Mouse (Mus musculus): ENCODE measurements around the gene Galnt9. TPM values are rescaled to one million over a fixed set of nuclear protein-coding genes. Genes with fewer than 3 reads are reported as not detected.

The Galnt9 gene
- polyA plus RNA-seq, 1 experiment from 2014 or later, result 23.9 TPM

DNA sequence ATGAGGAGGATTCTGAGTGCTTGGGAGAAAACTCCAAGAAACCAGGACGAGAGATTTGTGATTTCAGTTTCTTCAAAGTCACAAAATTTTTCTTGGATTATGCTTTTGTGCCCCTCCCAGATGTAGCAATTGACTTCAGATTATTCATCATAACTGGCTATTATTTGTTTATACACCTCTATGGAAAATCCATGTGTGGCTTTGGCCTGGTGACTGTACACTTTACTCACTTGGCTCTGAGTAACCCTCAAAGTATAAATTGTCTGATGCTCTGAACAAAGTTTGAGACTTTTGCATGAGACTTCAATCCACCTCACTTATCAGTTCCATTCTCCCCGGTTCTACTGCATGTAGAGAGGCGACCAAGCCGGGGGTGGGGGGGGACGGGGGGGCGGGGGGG lies 18.5 kb upstream of the Galnt9 start:
- no peaks in the 10 kb centered on the region for H3K27me3 ChIP-seq (ENCODE audit: control insufficient read depth, insufficient read depth, low read length)
- no peak overlapping the region for H3K27ac ChIP-seq
- no peak overlapping the region for H3K9ac ChIP-seq
- 80% methylated on average over 6 of the region's 6 CpGs for WGBS
- no peak overlapping the region for H3K4me3 ChIP-seq (replicated peaks; ENCODE audit: low read length)
- H3K9me3 ChIP-seq (ENCODE audit: control insufficient read depth, low read length), result no peaks in the 10 kb centered on the region
- DNase-seq (ENCODE audit: low spot score) (no peak), ATAC-seq (ENCODE audit: low FRiP score) (no peak)
- no peaks in the 10 kb centered on the region; the same call in 1 of the 2 replicates for H3K4me1 ChIP-seq (replicated peaks; ENCODE audit: control insufficient read depth, insufficient read depth, low read length)
- H3K36me3 ChIP-seq (replicated peaks; ENCODE audit: control insufficient read depth, insufficient read depth), result no peaks in the 10 kb centered on the region
- H3K4me2 ChIP-seq (replicated peaks), result no peak overlapping the region

DNA sequence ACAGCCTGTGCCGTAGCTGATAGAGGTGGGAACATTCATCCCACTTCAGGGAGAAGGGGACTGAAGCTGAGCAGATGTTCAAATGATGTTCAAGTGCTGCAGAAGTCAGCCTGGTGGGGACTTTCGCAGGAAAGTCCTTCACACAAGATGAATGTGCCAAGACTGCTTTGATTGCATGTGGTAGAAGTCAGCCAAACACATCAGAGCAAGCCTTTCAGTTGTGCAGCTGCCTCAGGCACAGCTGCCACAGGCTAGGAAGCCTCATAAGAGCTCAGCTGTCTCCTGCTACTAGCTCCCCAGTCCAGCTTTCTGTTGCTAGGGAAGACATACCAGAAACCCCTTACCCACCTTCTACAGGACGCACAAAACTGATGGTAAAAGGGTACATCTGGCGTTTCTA lies 17.6 kb upstream of the Galnt9 start:
- H3K27ac ChIP-seq, result no peak overlapping the region
- no peak overlapping the region for H3K4me3 ChIP-seq (replicated peaks; ENCODE audit: low read length)
- no peak overlapping the region for H3K4me2 ChIP-seq (replicated peaks)
- H3K4me1 ChIP-seq (replicated peaks; ENCODE audit: control insufficient read depth, insufficient read depth, low read length), result no peaks in the 10 kb centered on the region; the same call in 1 of the 2 replicates
- ATAC-seq (ENCODE audit: low FRiP score) (no peak), DNase-seq (ENCODE audit: low spot score) (no peak)
- H3K9ac ChIP-seq, result no peak overlapping the region
- no peaks in the 10 kb centered on the region for H3K27me3 ChIP-seq (ENCODE audit: control insufficient read depth, insufficient read depth, low read length)
- H3K36me3 ChIP-seq (replicated peaks; ENCODE audit: control insufficient read depth, insufficient read depth), result no peaks in the 10 kb centered on the region
- H3K9me3 ChIP-seq (ENCODE audit: control insufficient read depth, low read length), result no peaks in the 10 kb centered on the region
- WGBS, result 71% methylated on average over 4 of the region's 4 CpGs

- Histone ChIP-seq H3K9me3 (ENCODE audit: control insufficient read depth, low read length) (no peaks in the 10 kb centered on the region), H3K4me3 (replicated peaks; ENCODE audit: low read length) (no peak overlapping the region), H3K27ac (no peak overlapping the region), H3K36me3 (replicated peaks; ENCODE audit: control insufficient read depth, insufficient read depth) (no peaks in the 10 kb centered on the region), H3K4me2 (replicated peaks) (no peak overlapping the region), H3K4me1 (replicated peaks; ENCODE audit: control insufficient read depth, insufficient read depth, low read length) (no peaks in the 10 kb centered on the region; the same call in 1 of the 2 replicates), H3K9ac (no peak overlapping the region), H3K27me3 (ENCODE audit: control insufficient read depth, insufficient read depth, low read length) (no peaks in the 10 kb centered on the region)
- WGBS, result 72% methylated on average over 4 of the region's 4 CpGs
- DNase-seq (ENCODE audit: low spot score) (no peak), ATAC-seq (ENCODE audit: low FRiP score) (no peak)
Measured at GRCm38 (mm10) chr5:110531091-110531490, 13.1 kb upstream of the Galnt9 start.

DNA sequence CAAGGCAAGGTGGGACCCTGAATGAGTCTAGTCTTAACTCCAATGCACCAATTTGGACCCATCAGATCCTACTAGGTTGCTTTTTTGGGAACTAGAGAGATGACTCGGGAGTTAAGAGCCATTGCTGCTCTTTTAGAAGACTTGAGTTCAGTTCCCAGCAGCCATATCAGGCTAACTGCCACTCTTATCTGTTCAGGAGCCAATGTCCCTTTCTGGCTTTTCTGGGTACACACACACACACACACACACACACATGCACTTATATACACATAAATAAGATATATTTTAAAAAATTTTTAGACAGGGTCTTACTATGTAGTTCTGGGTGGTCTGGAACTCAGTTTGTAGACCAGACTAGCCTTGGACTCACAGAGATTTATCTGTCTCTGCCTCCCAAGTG lies 9.8 kb upstream of the Galnt9 start:
- Histone ChIP-seq H3K4me2 (replicated peaks) (no peak overlapping the region), H3K27me3 (ENCODE audit: control insufficient read depth, insufficient read depth, low read length) (no peaks in the 10 kb centered on the region), H3K36me3 (replicated peaks; ENCODE audit: control insufficient read depth, insufficient read depth) (no peaks in the 10 kb centered on the region), H3K9me3 (ENCODE audit: control insufficient read depth, low read length) (no peaks in the 10 kb centered on the region), H3K4me1 (replicated peaks; ENCODE audit: control insufficient read depth, insufficient read depth, low read length) (no peaks in the 10 kb centered on the region), H3K9ac (no peak overlapping the region), H3K27ac (no peak overlapping the region), H3K4me3 (replicated peaks; ENCODE audit: low read length) (no peak overlapping the region)
- DNase-seq (ENCODE audit: low spot score), result no peak
- no peak for ATAC-seq (ENCODE audit: low FRiP score)
- WGBS, result 86% methylated on average over 1 of the region's 1 CpGs

GRCm38 (mm10) chr5:110535964-110536363 lies 8.2 kb upstream of the Galnt9 start:
- Histone ChIP-seq H3K4me3 (replicated peaks; ENCODE audit: low read length) (no peak overlapping the region), H3K36me3 (replicated peaks; ENCODE audit: control insufficient read depth, insufficient read depth) (no peaks in the 10 kb centered on the region), H3K27me3 (ENCODE audit: control insufficient read depth, insufficient read depth, low read length) (no peaks in the 10 kb centered on the region), H3K9me3 (ENCODE audit: control insufficient read depth, low read length) (no peaks in the 10 kb centered on the region), H3K27ac (0 out of 2 replicates have a peak overlapping the region, but pooled peaks have one; percentile 14), H3K4me2 (replicated peaks) (no peak overlapping the region), H3K4me1 (replicated peaks; ENCODE audit: control insufficient read depth, insufficient read depth, low read length) (no peaks in the 10 kb centered on the region), H3K9ac (no peak overlapping the region)
- no peak for ATAC-seq (ENCODE audit: low FRiP score)
- DNase-seq (ENCODE audit: low spot score), result no peak
- 73% methylated on average over 8 of the region's 8 CpGs for WGBS

GRCm38 (mm10) chr5:110540947-110541346 lies 3.2 kb upstream of the Galnt9 start:
- Histone ChIP-seq H3K4me1 (replicated peaks; ENCODE audit: control insufficient read depth, insufficient read depth, low read length) (peaks cover 12% of the 10 kb centered on the region), H3K27me3 (ENCODE audit: control insufficient read depth, insufficient read depth, low read length) (peaks cover 20% of the 10 kb centered on the region), H3K27ac (no peak overlapping the region), H3K4me2 (replicated peaks) (no peak overlapping the region), H3K36me3 (replicated peaks; ENCODE audit: control insufficient read depth, insufficient read depth) (no peaks in the 10 kb centered on the region), H3K4me3 (replicated peaks; ENCODE audit: low read length) (no peak overlapping the region), H3K9ac (no peak overlapping the region), H3K9me3 (ENCODE audit: control insufficient read depth, low read length) (no peaks in the 10 kb centered on the region)
- DNase-seq (ENCODE audit: low spot score) (no peak), ATAC-seq (ENCODE audit: low FRiP score) (no peak)
- 70% methylated on average over 2 of the region's 2 CpGs for WGBS

DNA sequence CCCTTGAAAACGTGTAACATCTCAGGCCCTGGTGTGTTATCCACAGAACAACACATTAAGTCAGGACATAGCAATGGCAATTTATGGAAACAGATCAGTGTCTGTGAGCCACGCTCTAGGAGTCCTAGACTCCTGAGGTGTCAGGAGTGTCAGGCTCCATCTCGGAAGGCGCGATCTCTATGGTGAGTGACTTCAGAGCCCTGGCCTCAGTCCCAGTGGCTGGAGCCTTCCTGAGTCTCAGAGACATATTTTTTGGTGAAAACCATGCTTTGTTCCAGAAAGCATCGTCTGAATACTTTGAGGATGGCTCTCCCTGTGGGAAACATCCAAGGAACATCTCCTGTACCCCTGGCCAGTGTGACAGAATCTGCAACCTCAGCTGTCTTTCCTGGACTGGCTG lies 2.7 kb upstream of the Galnt9 start:
- peaks cover 20% of the 10 kb centered on the region for H3K27me3 ChIP-seq (ENCODE audit: control insufficient read depth, insufficient read depth, low read length)
- H3K27ac ChIP-seq, result no peak overlapping the region
- no peak overlapping the region for H3K4me2 ChIP-seq (replicated peaks)
- no peak overlapping the region for H3K4me3 ChIP-seq (replicated peaks; ENCODE audit: low read length)
- peaks cover 13% of the 10 kb centered on the region for H3K4me1 ChIP-seq (replicated peaks; ENCODE audit: control insufficient read depth, insufficient read depth, low read length)
- ATAC-seq (ENCODE audit: low FRiP score) (no peak), DNase-seq (ENCODE audit: low spot score) (no peak)
- 76% methylated on average over 6 of the region's 6 CpGs for WGBS
- H3K9me3 ChIP-seq (ENCODE audit: control insufficient read depth, low read length), result no peaks in the 10 kb centered on the region
- no peak overlapping the region for H3K9ac ChIP-seq
- no peaks in the 10 kb centered on the region for H3K36me3 ChIP-seq (replicated peaks; ENCODE audit: control insufficient read depth, insufficient read depth)

- Histone ChIP-seq H3K9ac (peak overlapping the region; percentile 74), H3K27ac (peak overlapping the region; percentile 64; the same call in 1 of the 2 replicates), H3K9me3 (ENCODE audit: control insufficient read depth, low read length) (no peaks in the 10 kb centered on the region), H3K27me3 (ENCODE audit: control insufficient read depth, insufficient read depth, low read length) (peaks cover 20% of the 10 kb centered on the region), H3K4me1 (replicated peaks; ENCODE audit: control insufficient read depth, insufficient read depth, low read length) (peaks cover 13% of the 10 kb centered on the region), H3K36me3 (replicated peaks; ENCODE audit: control insufficient read depth, insufficient read depth) (no peaks in the 10 kb centered on the region), H3K4me2 (replicated peaks) (peak overlapping the region; percentile 73), H3K4me3 (replicated peaks; ENCODE audit: low read length) (peak overlapping the region; percentile 62)
- ATAC-seq (ENCODE audit: low FRiP score) (no peak; the same call in 1 of the 2 replicates), DNase-seq (ENCODE audit: low spot score) (peak; percentile 46)
- under 1% methylated on average over 24 of the region's 24 CpGs for WGBS
Measured at GRCm38 (mm10) chr5:110544691-110545069, 525 bp downstream of the Galnt9 start.

GRCm38 (mm10) chr5:110545311-110545710 lies 1.2 kb downstream of the Galnt9 start:
- 75% methylated on average over 7 of the region's 7 CpGs for whole genome bisulfite sequencing
- H3K36me3 ChIP-seq (replicated peaks; ENCODE audit: control insufficient read depth, insufficient read depth), result no peaks in the 10 kb centered on the region
- peak overlapping the region; percentile 74 for H3K9ac ChIP-seq
- no peak for DNase-seq (ENCODE audit: low spot score)
- H3K4me2 ChIP-seq (replicated peaks), result peak overlapping the region; percentile 73
- no peak overlapping the region for H3K27ac ChIP-seq
- no peaks in the 10 kb centered on the region for H3K9me3 ChIP-seq (ENCODE audit: control insufficient read depth, low read length)
- peak overlapping the region; percentile 62 for H3K4me3 ChIP-seq (replicated peaks; ENCODE audit: low read length)
- peaks cover 20% of the 10 kb centered on the region for H3K27me3 ChIP-seq (ENCODE audit: control insufficient read depth, insufficient read depth, low read length)
- no peak for ATAC-seq (ENCODE audit: low FRiP score)
- H3K4me1 ChIP-seq (replicated peaks; ENCODE audit: control insufficient read depth, insufficient read depth, low read length), result peaks cover 13% of the 10 kb centered on the region

DNA sequence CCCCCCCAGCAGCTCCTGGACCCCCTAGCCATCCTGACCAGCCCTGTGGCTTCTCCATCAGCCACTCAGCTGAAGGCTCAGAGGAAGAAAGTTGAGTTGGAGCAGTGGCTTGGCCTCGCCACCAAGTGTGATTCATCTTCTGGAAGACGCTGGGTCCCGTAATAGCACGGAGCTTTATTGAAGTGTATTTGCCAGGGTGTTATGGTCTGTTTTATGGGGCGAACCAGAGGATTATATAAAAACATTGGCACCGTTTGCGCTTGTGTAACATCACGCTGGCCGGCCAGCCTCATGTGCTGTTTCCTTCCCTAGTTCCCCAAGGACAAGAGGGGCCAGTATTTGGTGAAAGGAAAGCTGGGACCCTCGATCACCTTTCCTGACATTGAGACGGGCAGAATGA lies 2.0 kb downstream of the Galnt9 start:
- H3K9ac ChIP-seq, result peak overlapping the region; percentile 74; the same call in 1 of the 2 replicates
- peaks cover 13% of the 10 kb centered on the region for H3K4me1 ChIP-seq (replicated peaks; ENCODE audit: control insufficient read depth, insufficient read depth, low read length)
- H3K9me3 ChIP-seq (ENCODE audit: control insufficient read depth, low read length), result no peaks in the 10 kb centered on the region
- 82% methylated on average over 11 of the region's 11 CpGs for WGBS
- DNase-seq (ENCODE audit: low spot score), result no peak
- no peaks in the 10 kb centered on the region for H3K36me3 ChIP-seq (replicated peaks; ENCODE audit: control insufficient read depth, insufficient read depth)
- H3K4me2 ChIP-seq (replicated peaks), result peak overlapping the region; percentile 73
- no peak overlapping the region for H3K27ac ChIP-seq
- ATAC-seq (ENCODE audit: low FRiP score), result no peak
- H3K27me3 ChIP-seq (ENCODE audit: control insufficient read depth, insufficient read depth, low read length), result peaks cover 20% of the 10 kb centered on the region
- 0 out of 2 replicates have a peak overlapping the region, but pooled peaks have one; percentile 62 for H3K4me3 ChIP-seq (replicated peaks; ENCODE audit: low read length)

Measured in hindbrain, embryonic 14.5 days (tissue).